Mouse (Mus musculus) stomach, embryonic 16.5 days (tissue): ENCODE data around the gene Zc3hav1. TPM values are rescaled to one million over a fixed set of nuclear protein-coding genes. Genes with fewer than 3 reads are reported as not detected.

Experiments
- ATAC-seq: fragments of 200-750 bp; cut with Nextera tagmentation; 2 replicates; pipeline ENCODE4 v1.8.0; 2017; ENCODE audit warnings: moderate number of reproducible peaks, moderate TSS enrichment; ENCODE audit not compliant: insufficient read depth, low FRiP score
- H3K27ac ChIP-seq: fragments of 300-500 bp; sonication (generic); 2 replicates; pipeline ENCODE4 v1.5.1; 2014; ENCODE audit warnings: low read length
- H3K27me3 ChIP-seq: fragments of 300-500 bp; sonication (generic); 2 replicates; pipeline ENCODE4 v1.6.1; 2014; ENCODE audit warnings: low read length, control low read depth, mixed read lengths; ENCODE audit not compliant: control insufficient read depth, insufficient read depth
- H3K36me3 ChIP-seq: fragments of 300-500 bp; sonication (generic); 2 replicates; pipeline ENCODE4 v1.6.1; 2014; ENCODE audit warnings: low read length; ENCODE audit not compliant: control insufficient read depth, insufficient read depth
- H3K4me1 ChIP-seq: fragments of 300-500 bp; sonication (generic); 2 replicates; pipeline ENCODE4 v1.6.1; 2014; ENCODE audit warnings: low read length, control low read depth, mixed read lengths; ENCODE audit not compliant: control insufficient read depth, insufficient read depth
- H3K4me2 ChIP-seq: fragments of 300-500 bp; sonication (generic); 2 replicates; pipeline ENCODE4 v1.6.1; 2014; ENCODE audit warnings: low read depth, low read length, mixed read lengths
- H3K4me3 ChIP-seq: fragments of 300-500 bp; sonication (generic); replicated peaks from 2 replicates; pipeline ENCODE4 v1.5.1; 2014; ENCODE audit warnings: mild to moderate bottlenecking, low read length
- H3K9ac ChIP-seq: fragments of 300-500 bp; sonication (generic); 2 replicates; pipeline ENCODE4 v1.6.1; 2014; ENCODE audit warnings: low read length
- H3K9me3 ChIP-seq: fragments of 300-500 bp; sonication (generic); replicated peaks from 2 replicates; pipeline ENCODE4 v1.6.1; 2016; ENCODE audit warnings: low read length, control low read depth; ENCODE audit not compliant: control insufficient read depth
- WGBS: fragments of 180-500 bp; shearing (Covaris S2); extraction: QIAGEN DNeasy Blood & Tissue Kit; methylation state at CpG from one replicate; pipeline ENCODE4 v1.1.7; 2014; 5-methylcytosine and 5-hydroxymethylcytosine counted together
- polyA plus RNA-seq: library from polyadenylated mRNA; unstranded; fragments of >200 nt; fragmentation: Nextera tagmentation; extraction: Ambion mirVana; gene quantifications from 2 replicates; pipeline ENCODE4 v1.2.1, GENCODE M21; 2015

The Zc3hav1 gene
- 10.0 and 12.3 TPM in 2 replicates for polyA plus RNA-seq

DNA sequence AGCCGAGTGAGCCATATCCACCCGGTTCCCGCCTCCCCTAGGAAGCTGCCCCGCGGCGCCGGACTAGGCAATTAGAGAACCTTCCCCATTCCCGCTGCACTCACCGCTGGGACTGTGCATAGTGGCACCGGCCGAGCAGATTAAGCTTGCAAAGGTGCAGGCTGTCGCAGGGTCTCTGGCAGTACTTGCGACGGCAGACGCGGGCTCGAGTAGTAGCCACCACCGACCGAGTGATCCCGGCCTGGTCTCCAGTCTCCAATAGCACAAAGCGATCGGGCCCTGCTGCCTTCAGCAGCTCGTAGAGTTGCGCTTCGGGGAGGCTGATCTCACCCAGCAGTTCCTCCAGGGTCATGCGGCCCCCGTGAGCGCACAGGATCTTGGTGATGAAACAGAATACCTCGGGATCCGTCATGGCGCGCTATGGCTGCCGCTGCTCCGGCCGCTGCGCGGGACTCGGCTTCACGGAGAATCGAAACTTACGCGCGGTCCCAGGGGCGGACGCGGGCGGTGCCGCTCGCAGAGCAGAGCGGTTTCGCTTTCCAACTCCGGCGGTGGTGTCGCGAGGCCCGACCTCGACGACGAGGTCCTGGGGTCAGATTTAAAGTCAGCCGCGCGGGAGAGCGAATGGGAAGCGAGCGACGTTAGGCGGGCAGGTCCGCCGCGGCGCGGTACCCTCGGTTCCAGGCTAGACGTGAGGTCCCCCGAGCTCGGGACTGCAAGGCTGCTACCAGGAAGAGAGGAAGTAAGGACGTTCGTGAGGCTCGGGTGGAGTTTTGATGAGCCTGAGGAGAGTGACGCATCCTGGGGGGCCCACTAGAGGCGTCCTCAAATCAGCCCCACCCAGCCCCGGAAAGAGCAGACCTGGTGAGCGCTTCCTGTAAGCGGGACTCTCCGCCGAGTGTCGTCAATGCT is at the start of gene Zc3hav1:
Gene Zc3hav1 (minus strand): TSS at position 793 of the 912 bp plus-strand sequence.
- ATAC-seq = peak; percentile 91
- Histone ChIP-seq H3K27me3 (peaks cover 5% of the 10 kb centered on the region), H3K27ac (peak within 1 kb of the TSS; percentile 80)

DNA sequence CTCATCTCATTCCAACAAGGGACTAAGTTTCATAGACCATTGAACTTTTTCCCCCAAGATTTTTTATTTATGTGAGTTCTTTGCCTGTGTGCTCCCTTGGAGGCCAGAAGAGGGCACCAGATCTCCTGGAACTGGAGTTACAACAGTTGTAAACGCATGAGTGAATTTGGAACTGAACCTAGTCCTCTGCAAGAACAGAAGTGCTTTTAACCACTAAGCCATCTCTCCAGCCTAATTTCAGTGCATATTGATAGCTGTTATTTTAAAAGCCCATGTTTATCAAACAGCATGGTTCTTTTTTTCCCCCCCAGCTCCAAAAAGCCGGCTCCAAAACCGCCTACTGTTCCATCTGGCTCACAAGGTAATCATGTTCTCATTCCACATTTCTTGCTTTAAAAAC is 35.3 kb upstream of the Zc3hav1 start:
- H3K36me3 ChIP-seq = no peaks in the 10 kb centered on the region
- H3K9me3 ChIP-seq = no peaks in the 10 kb centered on the region
- WGBS = 83% methylated on average over 3 of the region's 3 CpGs
- ATAC-seq = no peak
- H3K9ac ChIP-seq = no peak overlapping the region
- no peaks in the 10 kb centered on the region for H3K4me1 ChIP-seq
- H3K4me3 ChIP-seq = no peak overlapping the region
- no peak overlapping the region for H3K27ac ChIP-seq
- no peaks in the 10 kb centered on the region for H3K27me3 ChIP-seq
- no peak overlapping the region for H3K4me2 ChIP-seq

More for the DNA sequence above, at the start of gene Zc3hav1:
- H3K9ac ChIP-seq = peak within 1 kb of the TSS; percentile 81
- H3K4me3 ChIP-seq = peak within 1 kb of the TSS; percentile 75
- WGBS = under 1% methylated on average over 87 of the region's 87 CpGs
- H3K4me2 ChIP-seq = peak within 1 kb of the TSS; percentile 66
- no peaks in the 10 kb centered on the region for H3K36me3 ChIP-seq
- H3K4me1 ChIP-seq = peaks cover 15% of the 10 kb centered on the region
- H3K9me3 ChIP-seq = no peaks in the 10 kb centered on the region

- peak within 1 kb of the TSS; percentile 88 for H3K4me2 ChIP-seq
- H3K27me3 ChIP-seq = no peaks in the 10 kb centered on the region
- H3K9ac ChIP-seq = peak within 1 kb of the TSS; percentile 78
- H3K36me3 ChIP-seq = no peaks in the 10 kb centered on the region
- no peaks in the 10 kb centered on the region for H3K9me3 ChIP-seq
- H3K4me3 ChIP-seq = peak within 1 kb of the TSS; percentile 81
- ATAC-seq = peak; percentile 89
- WGBS = under 1% methylated on average over 26 of the region's 26 CpGs
- peaks cover 5% of the 10 kb centered on the region; the same call in 1 of the 2 replicates for H3K4me1 ChIP-seq
- H3K27ac ChIP-seq = peak within 1 kb of the TSS; percentile 62
Measured at GRCm38 (mm10) chr6:38381129-38381771, 26.8 kb upstream of the Zc3hav1 start, which contains the start of gene Ttc26. Gene Ttc26, plus strand, starts transcription at chr6:38381469.

DNA sequence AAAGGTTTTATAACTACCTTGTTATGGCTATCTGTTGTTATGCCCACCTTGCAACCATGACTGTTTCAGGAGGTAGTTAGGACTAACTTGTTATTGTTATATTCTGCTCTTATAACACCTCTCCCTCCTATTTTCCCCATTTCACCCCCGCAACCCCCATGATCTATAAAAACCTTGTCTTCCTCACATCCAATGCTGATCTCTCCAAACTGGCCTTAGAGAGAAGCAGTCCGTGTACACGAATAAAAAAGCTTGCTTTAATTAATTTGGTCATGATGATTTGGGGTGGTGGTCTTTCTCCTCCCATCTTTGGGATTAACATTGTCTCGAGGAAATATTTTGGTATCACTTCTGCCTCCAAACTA is 26.3 kb upstream of the Zc3hav1 start:
- peak overlapping the region; percentile 88 for H3K4me2 ChIP-seq
- under 1% methylated on average over 4 of the region's 4 CpGs for WGBS
- H3K27ac ChIP-seq = peak overlapping the region; percentile 62; the same call in 1 of the 2 replicates
- H3K9ac ChIP-seq = peak overlapping the region; percentile 78
- no peaks in the 10 kb centered on the region for H3K9me3 ChIP-seq
- no peaks in the 10 kb centered on the region for H3K27me3 ChIP-seq
- H3K36me3 ChIP-seq = no peaks in the 10 kb centered on the region
- ATAC-seq = no peak
- peak overlapping the region; percentile 81 for H3K4me3 ChIP-seq
- H3K4me1 ChIP-seq = peaks cover 5% of the 10 kb centered on the region; the same call in 1 of the 2 replicates

GRCm38 (mm10) chr6:38374271-38374670 is 19.9 kb upstream of the Zc3hav1 start:
- no peak overlapping the region for H3K4me3 ChIP-seq
- no peaks in the 10 kb centered on the region for H3K27me3 ChIP-seq
- H3K36me3 ChIP-seq = no peaks in the 10 kb centered on the region
- no peak overlapping the region for H3K9ac ChIP-seq
- ATAC-seq = no peak
- WGBS = 68% methylated on average over 1 of the region's 1 CpGs
- no peaks in the 10 kb centered on the region for H3K4me1 ChIP-seq
- no peak overlapping the region for H3K27ac ChIP-seq
- no peak overlapping the region for H3K4me2 ChIP-seq
- 0 out of 2 replicates have a peak, but pooled peaks cover 5% of the 10 kb centered on the region for H3K9me3 ChIP-seq

GRCm38 (mm10) chr6:38369945-38370344 is 15.5 kb upstream of the Zc3hav1 start:
- H3K27ac ChIP-seq = no peak overlapping the region
- H3K9ac ChIP-seq = no peak overlapping the region
- H3K4me3 ChIP-seq = no peak overlapping the region
- no peak for ATAC-seq
- H3K36me3 ChIP-seq = no peaks in the 10 kb centered on the region
- no peak overlapping the region for H3K4me2 ChIP-seq
- no peaks in the 10 kb centered on the region for H3K4me1 ChIP-seq
- H3K27me3 ChIP-seq = no peaks in the 10 kb centered on the region
- 0 out of 2 replicates have a peak, but pooled peaks cover 5% of the 10 kb centered on the region for H3K9me3 ChIP-seq
- 69% methylated on average over 3 of the region's 3 CpGs for WGBS

DNA sequence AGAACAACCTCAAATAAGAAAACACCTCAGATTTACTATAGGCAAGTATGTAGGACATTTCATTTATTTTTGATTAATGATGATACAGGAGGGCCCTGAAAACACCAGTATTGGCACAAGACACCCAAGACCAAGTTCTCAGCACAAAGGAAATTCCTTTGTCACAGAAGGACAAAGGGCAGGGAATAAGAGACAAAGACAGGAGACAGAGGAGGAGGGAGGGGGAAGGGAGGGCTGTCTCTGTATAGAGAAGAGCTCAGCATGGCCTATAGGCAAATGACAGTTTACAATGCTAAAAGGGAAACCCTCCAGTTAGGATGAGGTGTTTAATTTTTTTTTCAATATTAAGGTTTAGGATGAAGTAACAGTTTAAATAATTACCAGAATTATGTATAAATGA is 9.7 kb upstream of the Zc3hav1 start:
- Histone ChIP-seq H3K4me2 (no peak overlapping the region), H3K27ac (no peak overlapping the region), H3K4me1 (no peaks in the 10 kb centered on the region), H3K9me3 (no peaks in the 10 kb centered on the region), H3K4me3 (no peak overlapping the region), H3K27me3 (no peaks in the 10 kb centered on the region), H3K36me3 (no peaks in the 10 kb centered on the region), H3K9ac (no peak overlapping the region)
- ATAC-seq = no peak

DNA sequence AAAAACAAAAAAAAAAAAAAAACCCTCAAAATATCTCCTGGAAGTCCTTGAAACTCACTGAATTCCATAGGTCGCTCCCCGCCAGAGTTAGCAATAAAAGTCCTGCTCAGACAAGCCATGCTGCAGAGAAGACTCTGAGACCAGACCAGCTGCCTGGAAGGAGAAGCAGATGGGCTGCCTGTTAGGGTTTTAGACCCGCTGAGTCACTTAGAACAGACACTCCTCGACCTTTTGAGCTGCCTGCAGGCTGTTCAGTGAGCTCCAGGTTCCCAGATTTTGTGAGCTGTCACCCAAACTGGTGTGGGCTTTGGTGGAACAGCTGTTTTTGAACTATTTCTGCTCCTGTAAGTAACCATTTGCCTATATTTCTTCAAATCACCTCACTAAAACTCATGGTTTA is 9.0 kb upstream of the Zc3hav1 start:
- Histone ChIP-seq H3K27me3 (no peaks in the 10 kb centered on the region), H3K4me2 (no peak overlapping the region), H3K27ac (no peak overlapping the region), H3K9ac (no peak overlapping the region), H3K4me3 (no peak overlapping the region), H3K36me3 (no peaks in the 10 kb centered on the region), H3K4me1 (no peaks in the 10 kb centered on the region), H3K9me3 (no peaks in the 10 kb centered on the region)
- 64% methylated on average over 4 of the region's 4 CpGs for WGBS
- ATAC-seq = no peak

DNA sequence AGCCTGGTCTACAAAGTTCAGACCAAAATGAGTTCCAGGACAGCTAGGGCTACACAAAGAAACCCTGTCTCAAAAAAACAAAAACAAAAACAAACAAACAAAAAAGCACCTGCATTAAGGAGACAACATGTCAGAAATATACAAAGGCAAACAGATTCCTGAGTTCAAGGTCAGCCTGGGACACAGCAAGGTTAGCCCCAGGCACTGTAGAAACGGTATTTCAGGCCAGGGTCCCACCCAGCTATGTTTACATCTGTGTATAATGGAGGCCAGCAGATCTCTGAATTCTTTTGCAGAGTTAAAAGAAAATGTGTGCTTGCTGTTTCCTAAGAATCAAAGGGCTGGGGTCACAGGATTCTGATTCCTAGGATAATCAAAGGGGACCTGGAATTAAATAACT is 7.5 kb upstream of the Zc3hav1 start:
- WGBS = 33% methylated on average over 1 of the region's 1 CpGs
- Histone ChIP-seq H3K9me3 (no peaks in the 10 kb centered on the region), H3K4me3 (no peak overlapping the region), H3K4me2 (no peak overlapping the region), H3K4me1 (no peaks in the 10 kb centered on the region), H3K36me3 (no peaks in the 10 kb centered on the region), H3K9ac (no peak overlapping the region), H3K27me3 (no peaks in the 10 kb centered on the region), H3K27ac (no peak overlapping the region)
- no peak for ATAC-seq
